Mouse (Mus musculus) forebrain, embryonic 12.5 days (tissue): Measurements from ENCODE around the gene Kcnn4. TPM values are rescaled to one million over a fixed set of nuclear protein-coding genes. Genes with fewer than 3 reads are reported as not detected.
"Not testable (repeated sequence)": the region's sequence is repeated elsewhere in the genome, so short reads cannot be mapped to it uniquely, and the experiment has no call there.

Experiments
- ATAC-seq: fragments of 200-750 bp; cut with Nextera tagmentation; 2 replicates; pipeline ENCODE4 v1.8.0; 2017; ENCODE audit warnings: moderate TSS enrichment; ENCODE audit not compliant: low FRiP score
- H3K27ac ChIP-seq: fragments of 300-500 bp; sonication (generic); 2 replicates; pipeline ENCODE4 v1.5.1; 2016; ENCODE audit warnings: mild to moderate bottlenecking
- H3K27me3 ChIP-seq: fragments of 300-500 bp; sonication (generic); 2 replicates; pipeline ENCODE4 v1.6.1; 2016; ENCODE audit warnings: mild to moderate bottlenecking
- H3K36me3 ChIP-seq: fragments of 300-500 bp; sonication (generic); replicated peaks from 2 replicates; pipeline ENCODE4 v1.6.1; 2016; ENCODE audit warnings: mild to moderate bottlenecking
- H3K4me1 ChIP-seq: fragments of 300-500 bp; sonication (generic); 2 replicates; pipeline ENCODE4 v1.6.1; 2016
- H3K4me2 ChIP-seq: fragments of 300-500 bp; sonication (generic); 2 replicates; pipeline ENCODE4 v1.6.1; 2016; ENCODE audit warnings: mild to moderate bottlenecking, moderate library complexity
- H3K4me3 ChIP-seq: fragments of 300-500 bp; sonication (generic); replicated peaks from 2 replicates; pipeline ENCODE4 v1.5.1; 2016; ENCODE audit warnings: mild to moderate bottlenecking
- H3K9ac ChIP-seq: fragments of 300-500 bp; sonication (generic); 2 replicates; pipeline ENCODE4 v1.6.1; 2016; ENCODE audit warnings: mild to moderate bottlenecking
- H3K9me3 ChIP-seq: fragments of 300-500 bp; sonication (generic); 2 replicates; pipeline ENCODE4 v1.6.1; 2016
- WGBS: fragments of 180-500 bp; shearing (Covaris S2); methylation state at CpG from one replicate; pipeline ENCODE4 v1.1.7; 2016; 5-methylcytosine and 5-hydroxymethylcytosine counted together
- polyA plus RNA-seq: library from polyadenylated mRNA; unstranded; fragments of >200 nt; fragmentation: Nextera tagmentation; extraction: Ambion mirVana; gene quantifications from 2 replicates; pipeline ENCODE4 v1.2.1, GENCODE M21; 2016

The Kcnn4 gene
- polyA plus RNA-seq, 1 experiment from 2014 or later, result 1.1 TPM

DNA sequence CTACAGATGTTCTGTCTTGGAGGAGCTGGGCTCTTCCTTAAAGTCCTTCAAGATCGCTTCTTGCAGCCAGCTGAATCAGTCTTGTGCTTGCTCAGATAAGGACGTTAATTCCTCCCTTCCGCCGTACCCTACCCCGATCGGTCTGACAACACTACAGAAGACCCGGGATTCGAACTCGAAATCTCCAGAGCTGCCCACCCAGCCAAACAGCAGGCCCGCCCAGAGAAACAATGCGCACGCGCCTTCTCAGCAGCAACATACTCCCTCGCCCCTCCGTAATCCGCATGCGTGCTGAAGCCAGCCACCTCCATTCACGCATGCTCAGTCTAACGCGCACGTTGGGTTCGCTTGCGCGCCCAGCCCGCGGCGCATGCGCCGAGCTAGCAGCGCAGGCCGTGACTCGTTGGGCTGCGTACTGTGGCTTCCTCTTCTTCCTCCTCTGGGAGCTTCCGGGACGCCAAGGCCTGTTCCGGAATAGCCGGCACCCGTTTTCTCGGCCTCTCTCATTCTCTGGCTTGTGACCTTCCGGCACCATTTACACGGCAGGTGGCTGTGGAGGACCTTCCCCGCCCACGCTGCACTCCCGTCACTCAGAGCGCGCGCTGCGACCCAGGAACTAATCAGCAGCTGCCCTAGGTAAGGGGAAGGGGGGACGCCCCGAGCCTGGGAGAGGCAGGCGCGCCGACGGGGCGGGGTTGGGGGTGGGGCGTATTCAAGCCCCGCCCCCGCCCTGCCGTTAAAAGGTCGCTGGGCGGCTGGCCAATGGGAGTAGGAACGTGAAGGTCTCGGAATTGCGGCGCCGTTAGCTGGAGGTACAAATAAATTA, 29.4 kb downstream of the Kcnn4 start, which contains the start of gene Smg9:
Gene Smg9 (plus strand): TSS at position 364 of the 826 bp plus-strand sequence.
- 3% methylated on average over 65 of the region's 66 CpGs for WGBS
- H3K36me3 ChIP-seq, result peaks cover 23% of the 10 kb centered on the region
- H3K4me1 ChIP-seq, result 0 out of 2 replicates have a peak, but pooled peaks cover 5% of the 10 kb centered on the region
- peak within 1 kb of the TSS; percentile 60 for H3K4me3 ChIP-seq
- ATAC-seq, result peak; percentile 96
- no peaks in the 10 kb centered on the region for H3K27me3 ChIP-seq
- peak within 1 kb of the TSS; percentile 54 for H3K4me2 ChIP-seq
- peak within 1 kb of the TSS; percentile 70 for H3K9ac ChIP-seq
- 0 out of 2 replicates have a peak, but pooled peaks cover 3% of the 10 kb centered on the region for H3K9me3 ChIP-seq
- peak within 1 kb of the TSS; percentile 96 for H3K27ac ChIP-seq

DNA sequence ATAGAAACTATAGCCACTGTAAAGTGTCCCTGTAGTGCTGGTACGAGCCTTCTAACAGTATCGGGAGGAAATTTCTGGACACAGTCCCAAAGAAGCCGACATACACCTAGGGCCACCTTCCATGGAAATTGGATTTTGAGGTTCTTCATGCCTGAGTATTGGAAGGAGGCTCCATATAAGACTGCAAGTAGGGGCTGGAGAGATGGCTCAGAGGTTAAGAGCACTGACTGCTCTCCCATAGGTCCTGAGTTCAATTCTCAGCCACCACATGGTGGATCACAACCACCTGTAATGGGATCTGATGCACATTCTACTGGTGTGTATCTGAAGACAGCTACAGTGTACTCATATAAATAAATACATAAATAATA, 30.0 kb downstream of the Kcnn4 start:
- H3K27ac ChIP-seq, result peak overlapping the region; percentile 96
- no peaks in the 10 kb centered on the region for H3K27me3 ChIP-seq
- WGBS, result 12% methylated on average over 3 of the region's 3 CpGs
- H3K4me3 ChIP-seq, result peak overlapping the region; percentile 60
- 0 out of 2 replicates have a peak, but pooled peaks cover 3% of the 10 kb centered on the region for H3K9me3 ChIP-seq
- H3K36me3 ChIP-seq, result peaks cover 29% of the 10 kb centered on the region
- H3K4me2 ChIP-seq, result peak overlapping the region; percentile 54
- peak overlapping the region; percentile 70; the same call in 1 of the 2 replicates for H3K9ac ChIP-seq
- 0 out of 2 replicates have a peak, but pooled peaks have one; percentile 14 for ATAC-seq
- H3K4me1 ChIP-seq, result 0 out of 2 replicates have a peak, but pooled peaks cover 5% of the 10 kb centered on the region

DNA sequence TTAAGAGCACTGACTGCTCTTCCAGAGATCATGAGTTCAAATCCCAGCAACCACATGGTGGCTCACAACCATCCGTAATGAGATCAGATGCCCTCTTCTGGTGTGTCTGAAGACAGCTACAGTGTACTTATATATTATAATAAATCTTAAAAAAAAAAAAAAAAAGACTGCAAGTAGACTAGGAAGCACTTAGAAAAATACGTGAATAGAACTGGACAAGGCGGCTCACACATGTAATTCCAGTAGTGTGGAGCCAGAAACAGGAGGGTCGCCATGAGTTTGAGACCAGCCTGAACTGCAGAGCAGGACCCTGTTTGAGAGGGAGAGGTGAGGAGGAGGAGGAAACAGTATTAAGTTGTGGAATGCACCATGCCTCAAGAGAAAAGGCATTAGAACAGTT, 30.4 kb downstream of the Kcnn4 start:
- not testable (repeated sequence) for H3K9ac ChIP-seq, ATAC-seq, H3K27me3 ChIP-seq, H3K4me1 ChIP-seq, H3K9me3 ChIP-seq, H3K27ac ChIP-seq
- H3K36me3 ChIP-seq, result peaks cover 33% of the 10 kb centered on the region
- H3K4me3 ChIP-seq, result peak overlapping the region; percentile 60; the same call in 1 of the 2 replicates
- H3K4me2 ChIP-seq, result peak overlapping the region; percentile 54
- WGBS, result 92% methylated on average over 4 of the region's 4 CpGs

DNA sequence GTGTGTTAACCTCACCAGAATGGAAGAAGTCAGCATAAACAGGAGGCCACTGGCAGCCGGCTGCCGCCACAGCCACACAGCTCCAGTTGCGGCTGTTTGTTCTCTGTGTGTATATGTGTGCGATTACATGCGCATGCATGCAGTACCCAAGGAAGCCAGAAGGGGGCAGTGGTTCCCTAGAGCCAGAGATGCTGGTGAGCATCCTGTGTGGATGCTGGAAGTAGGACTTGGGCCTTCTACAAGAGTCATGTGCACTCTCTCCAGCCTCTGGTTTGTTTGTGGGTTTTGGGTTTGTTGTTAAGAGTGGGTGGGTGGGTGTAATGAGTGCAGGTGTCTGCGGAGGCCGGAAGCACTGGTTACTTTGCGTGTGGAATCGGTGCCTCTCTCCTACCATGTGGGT, 32.8 kb downstream of the Kcnn4 start:
- Histone ChIP-seq H3K27ac (no peak overlapping the region), H3K27me3 (no peaks in the 10 kb centered on the region), H3K36me3 (peaks cover 49% of the 10 kb centered on the region), H3K9ac (no peak overlapping the region), H3K4me2 (no peak overlapping the region), H3K4me3 (no peak overlapping the region), H3K4me1 (peaks cover 13% of the 10 kb centered on the region; the same call in 1 of the 2 replicates), H3K9me3 (0 out of 2 replicates have a peak, but pooled peaks cover 3% of the 10 kb centered on the region)
- no peak for ATAC-seq
- 96% methylated on average over 9 of the region's 9 CpGs for WGBS

DNA sequence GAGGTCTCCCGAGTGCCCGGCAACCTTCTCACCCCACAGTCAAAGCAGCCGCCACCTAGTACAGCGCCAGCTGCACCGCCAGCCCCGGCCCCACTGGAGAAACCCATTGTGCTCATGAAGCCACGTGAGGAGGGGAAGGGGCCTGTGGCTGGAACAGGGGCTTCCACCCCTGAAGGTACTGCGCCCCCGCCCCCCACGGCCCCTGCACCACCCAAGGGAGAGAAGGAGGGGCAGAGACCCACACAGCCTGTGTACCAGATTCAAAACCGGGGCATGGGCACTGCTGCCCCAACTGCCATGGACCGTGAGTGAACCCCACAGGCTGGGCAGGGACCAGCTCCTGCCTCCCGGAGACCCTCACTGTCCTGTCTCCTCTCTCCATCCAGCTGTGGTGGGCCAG, 35.6 kb downstream of the Kcnn4 start:
- 86% methylated on average over 13 of the region's 13 CpGs for WGBS
- Histone ChIP-seq H3K4me2 (no peak overlapping the region), H3K9me3 (0 out of 2 replicates have a peak, but pooled peaks cover 3% of the 10 kb centered on the region), H3K27me3 (no peaks in the 10 kb centered on the region), H3K4me3 (no peak overlapping the region), H3K36me3 (peaks cover 55% of the 10 kb centered on the region), H3K4me1 (peaks cover 8% of the 10 kb centered on the region; the same call in 1 of the 2 replicates), H3K27ac (no peak overlapping the region), H3K9ac (no peak overlapping the region)
- ATAC-seq, result no peak

DNA sequence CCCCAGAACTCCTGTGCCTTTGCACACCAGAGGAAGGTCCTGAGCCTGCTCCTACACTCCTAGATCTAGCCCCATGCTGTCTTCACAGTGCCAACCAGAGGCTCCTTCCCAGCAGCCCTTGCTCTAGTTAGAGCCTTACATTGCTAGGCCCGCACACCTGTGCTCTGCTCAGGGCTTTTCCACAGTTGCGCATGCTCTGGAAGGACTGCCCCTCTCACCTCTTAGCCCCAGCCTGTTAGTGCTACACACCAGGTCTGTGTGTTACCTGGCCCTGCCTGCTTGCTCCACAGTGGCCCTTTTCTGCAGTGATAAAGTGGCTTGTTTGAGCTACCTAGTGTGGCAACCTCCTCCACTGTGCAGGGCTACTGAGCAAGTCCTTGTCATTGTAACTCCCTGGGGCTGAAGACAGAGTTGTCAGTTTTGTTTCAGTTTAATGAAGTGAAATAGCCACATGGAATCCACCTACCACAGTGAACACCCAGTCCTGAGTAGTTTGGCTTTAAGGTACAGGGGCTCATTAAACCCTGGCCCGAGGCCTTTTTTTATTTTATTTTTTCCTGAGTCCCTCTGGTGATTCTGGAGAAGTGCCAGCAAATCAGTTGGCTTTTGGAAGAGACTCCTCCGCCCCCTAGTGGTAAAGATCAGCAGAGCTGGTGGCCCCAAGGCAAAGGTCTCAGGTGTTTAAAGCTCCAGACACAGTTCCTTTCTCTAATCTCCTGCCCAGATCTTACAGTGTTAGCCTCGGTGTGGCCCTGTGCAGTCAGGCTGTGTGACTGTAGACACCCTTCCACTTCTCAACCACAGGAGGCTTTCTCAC, 36.7 kb downstream of the Kcnn4 start:
- H3K4me3 ChIP-seq, result no peak overlapping the region
- H3K36me3 ChIP-seq, result peaks cover 56% of the 10 kb centered on the region
- H3K4me2 ChIP-seq, result no peak overlapping the region
- no peak; the same call in 1 of the 2 replicates for ATAC-seq
- WGBS, result 49% methylated on average over 5 of the region's 5 CpGs
- no peaks in the 10 kb centered on the region for H3K27me3 ChIP-seq
- 0 out of 2 replicates have a peak, but pooled peaks cover 3% of the 10 kb centered on the region for H3K9me3 ChIP-seq
- peak overlapping the region; percentile 65 for H3K27ac ChIP-seq
- no peak overlapping the region for H3K9ac ChIP-seq
- H3K4me1 ChIP-seq, result peaks cover 7% of the 10 kb centered on the region; the same call in 1 of the 2 replicates

DNA sequence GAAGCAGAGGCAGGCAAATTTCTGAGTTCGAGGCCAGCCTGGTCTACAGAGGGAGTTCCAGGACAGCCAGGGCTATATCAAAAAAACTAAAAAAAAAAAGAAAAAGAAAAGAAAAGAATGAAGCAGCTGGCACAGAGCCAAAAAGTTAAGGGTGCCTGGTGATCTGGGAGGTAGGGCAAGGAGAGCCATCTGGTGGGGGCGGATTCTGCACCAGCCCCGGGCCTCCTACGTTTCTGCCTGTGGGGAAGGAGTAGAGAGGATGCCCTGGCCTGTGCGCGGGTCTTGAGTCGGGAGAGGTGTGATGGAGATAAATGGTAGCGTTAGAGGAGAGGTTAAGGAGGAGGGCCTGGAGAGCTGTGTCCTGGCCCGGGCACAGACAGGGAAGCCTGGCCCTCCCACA, 38.1 kb downstream of the Kcnn4 start:
- WGBS, result 96% methylated on average over 9 of the region's 9 CpGs
- no peaks in the 10 kb centered on the region for H3K9me3 ChIP-seq
- peaks cover 7% of the 10 kb centered on the region; the same call in 1 of the 2 replicates for H3K4me1 ChIP-seq
- no peak for ATAC-seq
- no peak overlapping the region for H3K4me2 ChIP-seq
- no peak overlapping the region for H3K4me3 ChIP-seq
- H3K27me3 ChIP-seq, result no peaks in the 10 kb centered on the region
- H3K9ac ChIP-seq, result no peak overlapping the region
- peaks cover 52% of the 10 kb centered on the region for H3K36me3 ChIP-seq
- no peak overlapping the region for H3K27ac ChIP-seq

DNA sequence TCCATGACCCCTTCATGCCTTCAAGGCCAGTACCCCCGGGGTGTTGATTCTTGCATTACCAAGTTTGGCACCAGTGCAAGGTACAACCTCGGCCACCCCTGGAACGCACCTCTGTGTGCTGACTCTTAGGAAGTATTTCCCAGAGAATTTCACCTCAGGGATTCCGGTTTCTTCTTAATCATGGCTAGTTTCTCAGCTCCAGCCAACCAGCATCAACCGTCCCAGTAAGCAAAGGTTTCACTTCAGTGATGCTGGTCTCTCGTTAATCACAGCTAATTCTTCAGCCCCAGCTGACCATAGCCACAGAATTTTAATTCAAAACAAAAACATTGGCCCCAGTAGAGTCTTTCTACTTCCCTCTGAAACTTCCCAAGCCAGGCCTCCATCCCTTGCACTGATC, 40.1 kb downstream of the Kcnn4 start:
- Histone ChIP-seq H3K27me3 (no peaks in the 10 kb centered on the region), H3K27ac (no peak overlapping the region), H3K36me3 (peaks cover 40% of the 10 kb centered on the region), H3K9me3 (no peaks in the 10 kb centered on the region), H3K4me2 (no peak overlapping the region), H3K4me1 (peaks cover 7% of the 10 kb centered on the region; the same call in 1 of the 2 replicates), H3K9ac (no peak overlapping the region), H3K4me3 (no peak overlapping the region)
- ATAC-seq, result no peak
- 88% methylated on average over 6 of the region's 6 CpGs for WGBS

DNA sequence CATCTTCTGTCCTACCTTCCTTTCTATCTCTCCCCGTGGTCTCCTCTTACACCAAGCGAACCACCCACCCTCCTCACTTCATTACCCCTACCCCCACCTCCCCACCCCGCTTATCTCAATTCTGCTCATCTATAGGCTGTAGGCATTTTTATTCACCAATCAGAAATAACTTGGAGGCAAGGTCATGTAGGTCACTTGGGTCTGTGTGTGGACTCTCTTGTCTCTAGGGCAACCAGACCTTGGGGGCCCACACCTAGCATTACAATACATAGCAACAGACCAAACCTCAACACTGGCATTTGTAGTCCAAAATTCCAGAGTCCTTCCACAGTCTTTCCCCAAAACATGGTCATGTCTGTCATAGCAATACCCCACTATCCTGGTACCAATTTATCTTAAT, 40.8 kb downstream of the Kcnn4 start:
- peaks cover 39% of the 10 kb centered on the region for H3K36me3 ChIP-seq
- WGBS, result 88% methylated on average over 3 of the region's 3 CpGs

DNA sequence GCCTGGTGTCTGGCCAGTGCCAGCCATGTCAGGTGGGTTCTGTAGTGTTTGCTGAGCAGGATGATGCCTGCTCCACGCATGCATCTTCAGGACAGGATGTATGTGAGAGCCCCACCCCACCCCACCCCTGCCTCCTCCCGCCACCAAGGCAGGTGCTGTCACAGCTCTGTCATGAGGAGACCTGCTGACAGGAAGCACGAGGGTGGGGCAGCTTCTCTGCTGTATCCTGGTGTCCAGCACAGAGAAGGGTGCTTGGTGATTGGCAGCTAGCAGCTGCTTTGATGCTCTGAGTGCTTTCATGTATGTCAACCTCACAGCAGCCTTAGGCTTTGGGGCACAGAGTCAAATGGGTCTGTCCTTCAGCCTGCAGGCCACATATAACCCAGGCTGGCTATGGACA, 43.6 kb downstream of the Kcnn4 start:
- H3K36me3 ChIP-seq, result peaks cover 31% of the 10 kb centered on the region
- H3K4me2 ChIP-seq, result no peak overlapping the region
- no peaks in the 10 kb centered on the region for H3K9me3 ChIP-seq
- no peak for ATAC-seq
- no peak overlapping the region for H3K9ac ChIP-seq
- peaks cover 7% of the 10 kb centered on the region; the same call in 1 of the 2 replicates for H3K4me1 ChIP-seq
- H3K4me3 ChIP-seq, result no peak overlapping the region
- H3K27ac ChIP-seq, result no peak overlapping the region
- 88% methylated on average over 3 of the region's 3 CpGs for WGBS
- no peaks in the 10 kb centered on the region for H3K27me3 ChIP-seq

More for the DNA sequence above, 40.8 kb downstream of the Kcnn4 start:
- peaks cover 7% of the 10 kb centered on the region; the same call in 1 of the 2 replicates for H3K4me1 ChIP-seq
- H3K4me3 ChIP-seq, result no peak overlapping the region
- no peak overlapping the region for H3K9ac ChIP-seq
- H3K27ac ChIP-seq, result no peak overlapping the region
- H3K4me2 ChIP-seq, result no peak overlapping the region
- no peak for ATAC-seq
- no peaks in the 10 kb centered on the region for H3K27me3 ChIP-seq
- no peaks in the 10 kb centered on the region for H3K9me3 ChIP-seq

DNA sequence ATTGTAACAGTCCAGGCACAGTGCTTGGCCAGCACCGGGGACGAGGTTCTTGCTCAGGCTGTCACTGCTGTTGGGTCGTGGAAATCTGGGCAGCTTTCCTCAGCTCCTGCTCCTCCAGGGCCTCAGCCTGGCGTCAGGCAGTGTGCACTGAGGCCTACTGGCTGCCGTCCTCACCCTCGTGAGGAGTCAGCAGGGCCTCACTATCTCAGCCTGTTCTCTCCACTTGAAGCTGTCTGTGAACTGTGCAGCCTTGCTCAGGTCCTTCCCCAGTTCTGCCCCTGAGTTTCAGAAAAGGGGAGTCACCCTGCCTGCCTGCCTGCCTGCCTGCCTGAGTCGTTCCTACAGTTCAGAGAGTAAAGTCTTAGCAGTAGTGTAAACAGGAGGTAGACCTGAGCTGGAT, 45.2 kb downstream of the Kcnn4 start:
- H3K36me3 ChIP-seq, result peaks cover 30% of the 10 kb centered on the region
- no peak overlapping the region for H3K9ac ChIP-seq

DNA sequence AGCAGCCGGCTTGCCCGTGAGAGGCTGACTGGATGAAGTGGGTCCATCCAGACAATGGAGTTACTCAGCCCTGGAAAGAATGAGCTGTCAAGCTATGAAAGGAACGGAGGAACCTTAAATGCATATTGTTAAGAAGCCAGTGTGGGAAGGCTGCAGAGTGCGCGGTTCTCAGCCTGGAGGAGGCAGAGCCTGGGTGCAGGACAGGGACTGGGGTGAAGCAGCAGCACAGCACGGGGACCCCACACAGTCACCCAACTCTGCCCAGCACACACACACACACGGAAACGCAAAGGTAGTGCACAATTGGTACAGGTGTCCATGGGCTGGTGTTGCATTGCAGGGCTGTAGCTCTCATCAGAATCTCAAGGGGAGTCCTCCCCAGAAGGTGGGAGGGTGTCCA, 49.5 kb downstream of the Kcnn4 start:
- H3K27me3 ChIP-seq, result no peaks in the 10 kb centered on the region
- H3K9ac ChIP-seq, result no peak overlapping the region
- 0 out of 2 replicates have a peak, but pooled peaks have one; percentile 10 for ATAC-seq
- H3K4me3 ChIP-seq, result no peak overlapping the region
- peaks cover 24% of the 10 kb centered on the region for H3K4me1 ChIP-seq
- no peak overlapping the region for H3K4me2 ChIP-seq
- 38% methylated on average over 8 of the region's 8 CpGs for WGBS
- H3K9me3 ChIP-seq, result no peaks in the 10 kb centered on the region
- peaks cover 34% of the 10 kb centered on the region for H3K36me3 ChIP-seq
- H3K27ac ChIP-seq, result peak overlapping the region; percentile 50; the same call in 1 of the 2 replicates

More for the DNA sequence above, 45.2 kb downstream of the Kcnn4 start:
- H3K4me3 ChIP-seq, result no peak overlapping the region
- H3K4me1 ChIP-seq, result peaks cover 20% of the 10 kb centered on the region
- H3K27ac ChIP-seq, result no peak overlapping the region
- no peak for ATAC-seq
- H3K27me3 ChIP-seq, result no peaks in the 10 kb centered on the region
- no peak overlapping the region for H3K4me2 ChIP-seq
- 85% methylated on average over 7 of the region's 7 CpGs for WGBS
- H3K9me3 ChIP-seq, result no peaks in the 10 kb centered on the region
